In genomic region chr8:101590639-101591038, GRCm38 (mm10) we compare ENCODE assay signal across 19 mouse cellular contexts.
"Had no signal": no experiment of that assay in that cellular context is flagged by ENCODE, and none has a peak within 500 bp of the region (broad histone marks: within the 10 kb centered on the region; RNA-seq: fewer than 3 reads in every experiment).

No protein-coding gene starts in this region.

- H3K36me3 ChIP-seq: liver, embryonic 13.5 days; neural tube, embryonic 13.5 days; stomach, embryonic 15.5 days had no signal

- ATAC-seq: midbrain, embryonic 16.5 days had no signal

- H3K27me3 ChIP-seq: liver, embryonic 13.5 days; neural tube, embryonic 13.5 days; stomach, embryonic 15.5 days had no signal

- H3K4me2 ChIP-seq: liver, embryonic 13.5 days; midbrain, embryonic 11.5 days; neural tube, embryonic 13.5 days; stomach, embryonic 15.5 days had no signal

- H3K9ac ChIP-seq: liver, embryonic 13.5 days; neural tube, embryonic 13.5 days; stomach, embryonic 15.5 days had no signal

- DNase-seq: kidney, postnatal 25 days; layer of hippocampus, adult 9-11 months; layer of hippocampus, postnatal 36 days; liver, embryonic 13.5 days; lung, adult 2 months; lung, postnatal 14 days; lung, postnatal 4 days; retina, postnatal 1 day; right cerebral cortex, postnatal 25 days; spleen, adult 18-20 months; thymus, postnatal 36 days had no signal

- H3K4me3 ChIP-seq: layer of hippocampus, adult 2 months; left cerebral cortex, adult 2 months; liver, embryonic 13.5 days; myocyte; neural tube, embryonic 13.5 days; stomach, embryonic 15.5 days had no signal

- H3K9me3 ChIP-seq: liver, embryonic 13.5 days; neural tube, embryonic 13.5 days; stomach, embryonic 15.5 days had no signal

- H3K27ac ChIP-seq: kidney, postnatal 0 days; left cerebral cortex, adult 2 months; liver, embryonic 13.5 days; neural tube, embryonic 13.5 days; stomach, embryonic 15.5 days had no signal

- H3K4me1 ChIP-seq: liver, embryonic 13.5 days; neural tube, embryonic 13.5 days; stomach, embryonic 15.5 days had no signal
